Mouse (Mus musculus) embryo, embryonic 11.5 days (tissue): Measurements from ENCODE around the gene Gm13306.
"Not testable (repeated sequence)": the region's sequence is repeated elsewhere in the genome, so short reads cannot be mapped to it uniquely, and the experiment has no call there.

Experiments
- DNase-seq: peaks from one replicate; pipeline ENCODE4 v3.0.0-alpha.2; 2012; ENCODE audit warnings: low read depth, low spot score

The Gm13306 gene

DNA sequence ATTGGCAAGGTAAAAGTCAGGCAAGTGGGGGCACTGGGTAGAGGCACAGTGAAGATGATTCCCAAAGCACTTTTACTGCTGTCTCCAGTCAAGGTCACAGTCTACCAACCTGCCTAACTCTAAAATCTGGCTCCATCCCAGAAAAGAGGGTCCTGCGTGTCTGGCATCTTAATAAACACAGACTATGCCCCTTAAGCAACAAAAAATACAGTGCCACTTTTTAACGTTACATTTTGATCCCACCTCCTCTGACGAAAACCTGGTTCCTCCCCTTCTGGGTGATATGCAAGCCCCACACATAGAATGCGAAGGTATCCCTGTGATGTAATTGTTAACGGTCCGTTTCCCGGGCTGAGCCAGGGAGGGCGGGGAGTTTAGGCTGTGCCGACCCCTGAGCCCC is at the start of gene Gm13306:
Gm13306 (plus strand) TSS at position 301 of the 400 bp plus-strand sequence.
- DNase-seq = not testable (repeated sequence)

DNA sequence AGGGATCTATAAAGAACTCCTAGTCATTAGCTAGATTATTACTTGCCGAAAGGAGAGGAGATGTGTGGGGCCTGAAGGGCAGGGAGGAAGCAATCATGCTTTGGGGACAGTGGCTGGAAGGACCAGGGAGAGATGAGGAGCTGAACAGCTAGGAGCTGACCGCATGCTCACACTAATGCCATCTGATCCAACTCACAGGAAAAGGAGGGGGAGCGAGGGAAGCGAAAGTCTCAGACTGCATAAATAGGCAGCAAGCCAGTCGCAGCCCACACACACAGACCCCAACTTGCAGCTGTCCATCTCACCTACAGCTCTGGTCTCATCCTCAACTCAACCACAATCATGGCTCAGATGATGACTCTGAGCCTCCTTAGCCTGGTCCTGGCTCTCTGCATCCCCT is 38.7 kb upstream of the Gm13306 start, which contains the start of gene Gm13304:
Gm13304 (plus strand) TSS at position 301 of the 400 bp plus-strand sequence.
- DNase-seq = not testable (repeated sequence)

GRCm38 (mm10) chr4:42168503-42168902 is 15.3 kb downstream of the Gm13306 start, which contains the start of gene Gm13305:
TSS of gene Gm13305 (minus strand) at chr4:42168603.
- DNase-seq = not testable (repeated sequence)

GRCm38 (mm10) chr4:42178243-42178642 is 25.0 kb downstream of the Gm13306 start:
- DNase-seq = not testable (repeated sequence)

- DNase-seq = not testable (repeated sequence)
These were observed 30.3 kb downstream of the Gm13306 start for GRCm38 (mm10) chr4:42183234-42184197.

DNA sequence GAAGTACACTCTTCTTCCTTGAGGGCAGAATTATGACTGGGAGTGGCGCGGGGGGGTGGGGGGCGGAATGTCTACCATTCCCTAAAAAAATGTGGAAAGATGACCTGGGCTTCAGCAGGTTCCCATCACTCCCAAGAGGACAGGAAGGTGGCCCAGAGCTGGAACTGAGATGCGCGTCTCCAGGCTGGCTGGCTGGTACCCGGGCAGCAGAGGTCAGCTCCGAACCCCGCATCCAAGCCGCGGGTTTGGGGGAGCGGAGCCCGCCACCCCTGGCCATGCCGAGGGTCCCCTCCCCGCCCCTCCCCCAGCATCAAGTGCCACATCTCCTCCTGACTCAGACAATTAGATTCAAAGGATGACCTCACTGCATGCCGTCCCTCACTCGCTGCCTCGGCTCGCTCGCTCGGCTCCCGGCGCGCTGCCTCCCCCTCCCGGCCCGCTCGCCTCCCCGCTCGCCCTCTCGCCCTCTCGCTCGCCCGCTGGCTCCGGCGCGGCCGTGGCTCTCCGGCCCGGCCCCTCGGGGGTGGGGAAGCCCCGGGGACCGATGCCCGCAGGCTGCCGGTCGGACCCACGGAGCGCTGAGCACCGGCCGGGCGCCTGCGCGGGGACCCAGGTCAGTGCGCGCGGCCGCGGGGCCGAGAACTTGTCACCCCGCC is 31.2 kb downstream of the Gm13306 start:
- DNase-seq = not testable (repeated sequence)

DNA sequence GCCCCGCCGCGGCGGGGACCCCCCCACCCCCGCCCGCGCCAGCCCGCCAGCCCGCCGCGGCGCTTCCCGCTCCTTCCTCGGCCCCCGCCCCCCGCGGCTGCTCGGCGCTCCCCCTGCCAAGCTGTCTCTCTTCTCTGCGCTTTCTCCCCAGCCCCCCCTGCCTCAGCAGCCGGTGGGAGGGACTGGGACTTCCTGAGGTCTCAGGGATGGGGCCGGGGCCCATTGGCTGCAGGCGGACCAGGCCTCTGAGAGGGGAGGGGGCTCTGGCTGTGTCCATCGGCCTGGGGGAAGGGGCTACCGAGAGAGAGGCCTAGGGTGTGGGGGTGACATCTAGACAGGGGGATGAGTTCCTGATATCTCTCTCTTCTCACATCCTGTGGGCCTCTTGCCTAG is 31.7 kb downstream of the Gm13306 start:
- DNase-seq = not testable (repeated sequence)
